Mouse (Mus musculus) adrenal gland, postnatal 4 days (tissue): ENCODE data around the gene Secisbp2. TPM values are rescaled to one million over a fixed set of nuclear protein-coding genes. Genes with fewer than 3 reads are reported as not detected.
"Not testable (repeated sequence)": the region's sequence is repeated elsewhere in the genome, so short reads cannot be mapped to it uniquely, and the experiment has no call there.

ENCODE experiments used
- DNase-seq, 2 experiments: peaks; one replicate each; pipeline ENCODE4 v3.0.0; 2021 to 2022; ENCODE audit warnings: low spot score in 2 of 2, mixed read lengths in 2 of 2
- total RNA-seq, 2 experiments: library from RNA; stranded (reverse); gene quantifications; 2 replicates each; pipeline ENCODE4 v1.2.3; 2021

The Secisbp2 gene
- total RNA-seq, 2 experiments from 2014 or later = 23.4 to 32.4 TPM

- DNase-seq = no peak
These were observed 9.2 kb upstream of the Secisbp2 start for GRCm38 (mm10) chr13:51642171-51642778.

GRCm38 (mm10) chr13:51643924-51644828, 7.3 kb upstream of the Secisbp2 start:
- DNase-seq = no peak

- peak; percentile 90 to 94 for DNase-seq
These were observed 6.4 kb upstream of the Secisbp2 start, which contains the start of gene Cks2 for GRCm38 (mm10) chr13:51644829-51645789. Gene Cks2, plus strand, starts transcription at chr13:51645232.

GRCm38 (mm10) chr13:51645872-51646271, 5.6 kb upstream of the Secisbp2 start:
- DNase-seq = no peak

GRCm38 (mm10) chr13:51646362-51647027, 5.0 kb upstream of the Secisbp2 start:
- DNase-seq = no peak

GRCm38 (mm10) chr13:51647770-51648169, 3.7 kb upstream of the Secisbp2 start:
- DNase-seq = no peak

GRCm38 (mm10) chr13:51648237-51648636, 3.3 kb upstream of the Secisbp2 start:
- DNase-seq = no peak

GRCm38 (mm10) chr13:51649740-51650139, 1.8 kb upstream of the Secisbp2 start:
- no peak for DNase-seq

GRCm38 (mm10) chr13:51653159-51653558, 1.7 kb downstream of the Secisbp2 start:
- DNase-seq = no peak

- no peak for DNase-seq
These were observed 2.5 kb downstream of the Secisbp2 start for GRCm38 (mm10) chr13:51653961-51654360.

GRCm38 (mm10) chr13:51656516-51657235, 5.2 kb downstream of the Secisbp2 start:
- no peak for DNase-seq

GRCm38 (mm10) chr13:51658094-51658493, 6.6 kb downstream of the Secisbp2 start:
- DNase-seq = no peak

- no peak for DNase-seq
These were observed 8.1 kb downstream of the Secisbp2 start for GRCm38 (mm10) chr13:51659573-51659972.

- DNase-seq = no peak
These were observed 12.1 kb downstream of the Secisbp2 start for GRCm38 (mm10) chr13:51663561-51663960.

GRCm38 (mm10) chr13:51668195-51668594, 16.7 kb downstream of the Secisbp2 start:
- DNase-seq = not testable (repeated sequence)

GRCm38 (mm10) chr13:51676641-51677040, 25.1 kb downstream of the Secisbp2 start:
- no peak for DNase-seq

GRCm38 (mm10) chr13:51677041-51677440, 25.5 kb downstream of the Secisbp2 start:
- DNase-seq = no peak

GRCm38 (mm10) chr13:51677630-51678185, 26.2 kb downstream of the Secisbp2 start:
- DNase-seq = no peak

GRCm38 (mm10) chr13:51678687-51679086, 27.2 kb downstream of the Secisbp2 start:
- DNase-seq = no peak

GRCm38 (mm10) chr13:51679332-51679731, 27.8 kb downstream of the Secisbp2 start:
- DNase-seq = no peak
